Mouse (Mus musculus) retina, adult 2 months (tissue): Measurements from ENCODE around the gene Gm21988.

ENCODE experiments used
- DNase-seq: peaks from one replicate; pipeline ENCODE4 v3.0.0-alpha.2; 2012; ENCODE audit warnings: low read depth, low spot score

Gm21988 gene

DNA sequence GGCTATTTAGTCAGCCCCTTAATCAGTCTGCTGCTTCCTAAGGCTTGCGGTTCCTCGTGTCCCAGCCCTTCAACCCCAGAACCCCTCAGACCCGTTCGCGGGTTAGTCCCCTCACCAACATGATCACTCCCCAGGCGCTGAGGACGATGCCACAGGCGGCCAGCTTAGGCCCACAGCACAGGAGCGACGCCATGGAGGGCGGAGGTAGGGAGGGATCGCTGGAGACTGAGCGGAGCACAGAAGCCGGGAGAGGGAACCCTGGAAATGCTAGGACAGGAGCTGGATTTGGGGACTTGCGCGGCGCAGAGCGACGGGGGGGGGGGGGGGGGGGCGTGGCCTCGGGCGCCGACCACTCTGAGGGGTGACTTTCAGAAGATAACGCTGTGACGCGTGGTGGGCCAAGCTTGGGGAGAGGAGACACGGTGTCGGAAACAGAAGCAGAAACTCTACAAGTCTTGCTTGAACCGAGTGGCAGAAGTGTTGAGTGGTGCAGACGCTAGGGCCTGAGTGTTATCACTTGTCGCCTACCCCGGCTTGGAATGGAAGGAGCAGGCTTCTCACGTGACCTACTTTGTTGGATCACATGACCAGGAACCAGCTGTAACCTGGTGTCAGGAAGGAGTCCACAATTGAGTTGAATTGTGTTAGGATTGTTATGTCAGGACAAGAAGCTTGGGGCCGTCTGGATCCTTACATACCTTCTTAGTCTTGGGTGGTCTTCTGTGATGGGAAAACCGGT, at the start of gene Gm21988, which contains the start of gene Rnasek:
Gene Gm21988 (minus strand): TSS at position 290 of the 739 bp plus-strand sequence.
Gene Rnasek (minus strand): TSS at position 302 of the 739 bp plus-strand sequence.
- DNase-seq = peak; percentile 85

GRCm38 (mm10) chr11:70289236-70289635, 49.6 kb upstream of the Gm21988 start:
- DNase-seq = no peak

GRCm38 (mm10) chr11:70288102-70288501, 48.5 kb upstream of the Gm21988 start:
- DNase-seq = no peak

DNA sequence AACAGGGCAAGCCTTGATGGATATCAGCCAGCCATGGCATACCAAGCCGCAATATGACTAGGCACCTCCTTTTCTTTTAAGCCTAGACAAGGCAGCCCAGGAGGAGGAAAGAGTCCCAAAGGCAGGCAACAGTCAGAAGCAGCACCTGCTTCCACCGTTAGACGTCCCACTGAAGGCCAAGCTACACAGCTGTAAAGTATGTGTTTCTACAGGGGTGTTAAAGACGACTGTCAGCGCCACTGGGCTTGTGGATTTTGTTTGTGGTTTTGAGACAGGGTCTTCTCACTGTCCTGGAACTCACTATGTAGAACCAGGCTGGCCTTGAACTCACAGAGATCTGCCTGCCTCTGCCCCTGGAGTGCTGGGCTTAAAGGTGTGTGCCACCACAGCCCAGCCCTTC, 46.1 kb upstream of the Gm21988 start:
- DNase-seq = no peak

GRCm38 (mm10) chr11:70284757-70285156, 45.1 kb upstream of the Gm21988 start:
- no peak for DNase-seq

DNA sequence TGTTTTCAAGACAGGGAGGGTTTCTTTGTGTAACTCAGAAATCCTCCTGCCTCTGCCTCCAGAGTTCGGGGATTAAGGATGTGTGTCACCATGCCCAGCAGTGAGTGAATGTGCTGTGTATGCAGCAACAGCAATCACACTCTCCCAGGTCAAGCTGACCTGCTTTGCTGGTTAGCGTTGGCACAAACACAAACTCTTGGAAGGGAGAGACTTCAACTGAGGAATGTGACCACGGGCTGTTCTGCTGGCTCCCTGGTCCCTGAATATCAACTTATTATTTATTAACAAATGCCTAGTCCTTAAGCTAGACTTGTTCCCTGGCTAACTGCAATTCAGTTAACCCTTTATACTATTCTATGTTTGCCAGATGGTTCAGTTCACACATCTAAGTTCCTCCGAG, 44.0 kb upstream of the Gm21988 start:
- DNase-seq = no peak

- DNase-seq = no peak
Measured at GRCm38 (mm10) chr11:70280441-70280840, 40.8 kb upstream of the Gm21988 start.

DNA sequence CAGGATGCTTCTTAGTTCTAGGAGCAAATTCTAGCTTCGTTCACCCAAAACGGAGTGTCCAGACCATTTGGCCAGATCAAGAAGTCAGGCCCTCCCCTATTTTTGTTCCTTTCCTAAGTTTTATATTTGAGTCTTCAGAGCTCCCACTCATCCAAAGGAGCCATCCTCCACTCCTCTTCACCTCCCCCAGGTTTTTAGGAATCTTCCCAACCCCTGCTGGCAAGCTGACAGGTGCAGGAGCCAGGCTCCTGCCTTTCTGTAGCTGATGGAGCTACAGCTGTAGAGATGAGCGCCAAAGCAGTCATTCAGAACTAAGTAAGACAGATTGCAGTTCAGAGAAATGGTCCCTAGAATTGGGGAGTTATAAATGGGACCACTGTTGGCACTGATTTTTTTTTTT, 39.3 kb upstream of the Gm21988 start:
- DNase-seq = no peak

- no peak for DNase-seq
Measured at GRCm38 (mm10) chr11:70271641-70272040, 32.0 kb upstream of the Gm21988 start.

GRCm38 (mm10) chr11:70266405-70266804, 26.8 kb upstream of the Gm21988 start:
- DNase-seq = no peak

DNA sequence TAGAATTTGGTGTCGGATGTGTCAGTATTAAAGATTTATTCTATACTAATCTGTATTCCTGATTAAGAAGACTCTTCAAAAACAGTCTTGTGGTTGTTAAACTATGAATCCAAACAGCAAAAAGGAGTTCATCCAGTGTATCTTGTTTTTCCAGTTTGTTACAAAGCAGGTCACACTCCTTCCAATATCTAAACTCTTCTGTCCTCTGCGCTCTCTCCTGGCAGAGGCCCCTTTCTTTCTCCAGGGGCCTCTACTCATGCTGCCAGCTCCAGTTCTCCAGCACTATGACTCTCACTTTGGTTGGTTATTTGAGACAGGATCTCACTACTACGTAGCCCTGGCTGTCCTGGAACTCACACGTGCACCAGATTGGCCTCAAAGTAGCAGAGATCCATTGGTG, 26.2 kb upstream of the Gm21988 start:
- no peak for DNase-seq

- DNase-seq = no peak
Measured at GRCm38 (mm10) chr11:70265252-70265651, 25.6 kb upstream of the Gm21988 start.

DNA sequence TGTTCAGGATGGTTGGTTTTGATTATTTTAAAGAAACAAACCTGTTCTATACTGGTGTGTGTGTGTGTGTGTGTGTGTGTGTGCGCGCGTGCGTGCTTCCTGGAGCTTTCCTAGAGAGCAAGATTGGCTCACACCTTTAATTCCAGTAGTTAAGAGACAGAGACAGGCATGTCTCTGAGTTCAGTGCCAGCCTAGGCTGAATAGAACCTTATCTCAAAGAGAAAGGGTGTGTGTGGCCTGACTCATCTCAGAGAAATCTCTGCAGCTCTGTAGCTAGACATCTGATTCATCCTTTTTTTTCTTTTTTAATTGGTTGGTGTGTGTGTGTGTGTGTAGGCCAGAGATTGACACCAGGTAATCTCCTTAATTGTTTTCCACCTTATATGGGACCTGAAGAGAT, 19.4 kb upstream of the Gm21988 start:
- no peak for DNase-seq

GRCm38 (mm10) chr11:70254931-70255531, 15.4 kb upstream of the Gm21988 start, which contains the start of gene Alox12:
Gene Alox12, minus strand, starts transcription at chr11:70255353.
- DNase-seq = no peak

- no peak for DNase-seq
Measured at GRCm38 (mm10) chr11:70254337-70254736, 14.7 kb upstream of the Gm21988 start.

- no peak for DNase-seq
Measured at GRCm38 (mm10) chr11:70251853-70252252, 12.2 kb upstream of the Gm21988 start.

- DNase-seq = no peak
Measured at GRCm38 (mm10) chr11:70250150-70250549, 10.5 kb upstream of the Gm21988 start.

DNA sequence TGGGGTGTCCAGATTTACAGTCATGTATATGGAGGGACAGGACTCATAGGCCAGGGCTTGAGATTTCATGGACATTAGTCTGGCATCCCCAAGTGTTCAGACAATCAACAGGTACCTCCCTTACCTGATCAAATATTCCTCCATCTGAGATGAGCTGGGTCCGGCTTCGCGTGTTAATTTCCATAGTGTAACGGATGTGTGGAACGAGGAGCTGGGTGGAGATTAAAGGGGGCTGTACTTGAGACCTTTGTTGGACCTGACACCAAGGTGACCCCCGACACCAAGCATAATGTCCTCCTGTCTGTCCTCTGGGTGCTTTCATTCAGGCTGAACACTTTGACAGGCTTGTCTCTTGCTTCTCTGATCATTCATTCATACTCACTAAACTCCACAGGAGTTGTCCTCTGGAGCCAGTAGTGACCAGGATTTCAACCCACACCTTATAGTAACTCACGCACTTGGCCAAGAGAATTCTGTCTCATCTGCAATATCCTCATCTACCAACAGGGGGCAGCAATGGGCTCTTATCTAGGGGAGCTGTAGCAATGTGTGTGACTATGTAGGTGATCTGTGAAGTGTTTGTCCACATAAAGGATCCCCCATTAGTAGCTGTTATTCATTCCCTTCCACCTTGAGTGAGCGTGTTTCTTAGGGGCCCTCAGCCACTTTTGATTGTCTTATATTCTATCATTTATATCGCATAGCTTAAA, 7.7 kb upstream of the Gm21988 start:
- peak; percentile 53 for DNase-seq

DNA sequence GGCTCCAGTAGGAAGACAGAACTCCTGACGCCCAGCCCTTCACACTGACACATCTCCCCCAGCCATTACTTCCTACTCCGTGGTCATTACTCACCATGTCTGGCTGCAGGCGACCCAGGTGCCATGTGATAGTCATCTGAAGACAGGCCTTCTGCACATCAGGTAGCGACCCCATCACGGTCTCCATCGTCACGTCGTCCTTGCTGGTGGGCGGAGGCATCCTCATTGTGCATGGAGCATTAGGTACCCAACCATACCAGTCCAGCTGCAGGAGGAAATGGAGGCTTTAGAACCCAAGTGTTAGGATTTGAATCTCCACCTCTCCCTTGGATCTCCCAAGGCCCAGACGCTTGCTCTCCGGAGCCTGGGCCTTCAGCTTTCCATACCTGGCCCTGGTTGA, 3.0 kb upstream of the Gm21988 start:
- no peak for DNase-seq

DNA sequence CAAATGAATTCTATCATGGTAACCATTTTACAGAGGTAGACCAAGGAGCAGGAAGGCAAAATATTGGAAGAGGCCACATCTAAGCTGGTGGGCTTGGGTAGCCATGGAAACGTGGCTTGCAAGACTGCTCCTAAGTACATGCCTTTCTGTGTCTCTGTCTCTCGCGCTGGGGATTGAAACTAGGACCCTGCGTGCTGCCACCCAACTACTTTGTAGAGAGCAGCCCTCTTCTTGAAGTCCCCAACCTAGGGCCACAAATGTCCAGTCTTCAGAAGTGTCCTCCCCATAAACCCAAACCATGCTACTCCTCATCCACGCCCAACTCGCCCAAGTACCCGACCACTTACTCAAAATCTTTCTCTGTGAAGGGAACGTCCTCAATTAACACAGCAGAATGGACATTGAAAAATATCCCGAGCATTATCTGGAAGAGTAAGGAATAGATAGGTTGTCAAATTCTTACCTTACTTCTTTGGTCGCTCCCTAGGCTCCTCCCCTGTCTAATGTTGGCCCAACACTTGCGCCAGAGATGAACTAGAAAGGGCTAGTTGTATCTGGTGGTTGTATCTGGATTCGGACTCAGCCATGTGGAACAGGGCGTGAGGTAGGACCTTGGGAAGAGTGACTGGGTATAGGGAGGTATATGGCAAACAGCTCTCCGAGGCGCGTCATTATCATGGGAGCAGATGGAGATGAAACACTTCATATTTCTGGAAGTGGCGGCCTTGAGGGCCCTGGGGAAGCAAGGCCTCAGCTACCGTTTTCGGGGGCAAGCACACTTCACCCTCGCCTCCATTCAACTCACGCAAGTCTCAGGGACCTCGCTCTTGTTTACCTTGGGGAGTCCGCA, 814 bp downstream of the Gm21988 start:
- DNase-seq = no peak

DNA sequence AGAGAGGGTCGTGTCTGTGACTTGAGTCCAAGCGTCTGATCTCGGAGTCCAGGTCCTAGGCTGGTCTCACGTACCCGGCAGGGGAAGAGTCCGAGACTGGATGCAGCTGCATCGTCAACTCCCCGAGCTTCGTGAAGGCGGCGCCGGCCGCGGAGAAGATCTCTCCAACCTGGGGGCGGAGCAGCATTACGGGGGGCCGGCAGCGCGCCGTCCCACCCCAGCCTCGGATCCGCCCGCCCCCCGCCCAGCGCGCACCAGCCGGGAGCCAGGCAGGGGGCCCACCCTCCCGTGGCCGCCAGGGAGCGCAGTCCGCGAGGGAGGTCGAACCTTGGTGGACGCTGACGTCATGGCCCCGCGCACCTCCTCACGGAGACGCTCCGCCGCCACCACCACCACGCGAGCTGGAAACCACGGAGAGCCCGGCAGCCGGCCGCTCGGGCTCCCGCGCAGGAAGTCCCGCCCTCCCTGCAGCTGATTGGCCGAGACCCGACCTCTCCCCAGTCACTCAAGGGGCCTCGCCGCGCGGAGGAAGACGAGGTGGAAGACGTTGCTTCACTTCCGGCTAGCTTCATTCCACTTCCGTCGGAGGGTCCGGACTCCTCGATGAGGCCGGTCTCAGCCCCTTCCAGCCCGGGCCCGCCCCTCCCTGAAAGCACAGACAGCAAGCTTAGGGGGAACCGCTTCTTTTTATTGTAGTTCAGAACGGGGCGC, 2.0 kb downstream of the Gm21988 start, which contains the start of gene 0610010K14Rik:
Gene 0610010K14Rik (minus strand): TSS at position 458 of the 711 bp plus-strand sequence.
- peak; percentile 92 for DNase-seq
